Mouse (Mus musculus): Measurements from ENCODE around the gene Heg1. TPM values are rescaled to one million over a fixed set of nuclear protein-coding genes. Genes with fewer than 3 reads are reported as not detected.

Gene Heg1
- polyA plus RNA-seq, 1 experiment from 2014 or later: 25.4 TPM

- 81% methylated on average over 5 of the region's 5 CpGs for WGBS
Observed at GRCm38 (mm10) chr16:33659521-33659920, 24.6 kb upstream of the Heg1 start.

GRCm38 (mm10) chr16:33660125-33660524 lies 24.0 kb upstream of the Heg1 start:
- no peak overlapping the region for H3K27ac ChIP-seq (ENCODE audit: low read depth)

More at GRCm38 (mm10) chr16:33659521-33659920, 24.6 kb upstream of the Heg1 start:
- Histone ChIP-seq H3K4me1 (ENCODE audit: insufficient read depth) (no peaks in the 10 kb centered on the region; the same call in 1 of the 2 replicates), H3K27me3 (ENCODE audit: insufficient read depth, low read length) (no peaks in the 10 kb centered on the region), H3K36me3 (ENCODE audit: insufficient read depth) (no peaks in the 10 kb centered on the region), H3K4me2 (no peak overlapping the region), H3K9ac (no peak overlapping the region), H3K27ac (ENCODE audit: low read depth) (no peak overlapping the region), H3K4me3 (ENCODE audit: low read depth, low read length) (no peak overlapping the region), H3K9me3 (ENCODE audit: low read depth, low read length) (no peaks in the 10 kb centered on the region)
- no peak for TF ChIP-seq CTCF (IDR thresholded peaks at IDR 0.05; ENCODE audit: low read depth)
- ATAC-seq (ENCODE audit: insufficient read depth) (no peak), DNase-seq (no peak)

GRCm38 (mm10) chr16:33662841-33663240 lies 21.3 kb upstream of the Heg1 start:
- Histone ChIP-seq H3K4me3 (ENCODE audit: low read depth, low read length) (no peak overlapping the region), H3K9me3 (ENCODE audit: low read depth, low read length) (no peaks in the 10 kb centered on the region), H3K27ac (ENCODE audit: low read depth) (no peak overlapping the region), H3K4me1 (ENCODE audit: insufficient read depth) (no peaks in the 10 kb centered on the region; the same call in 1 of the 2 replicates), H3K27me3 (ENCODE audit: insufficient read depth, low read length) (no peaks in the 10 kb centered on the region), H3K36me3 (ENCODE audit: insufficient read depth) (no peaks in the 10 kb centered on the region), H3K9ac (no peak overlapping the region), H3K4me2 (no peak overlapping the region)
- ATAC-seq (ENCODE audit: insufficient read depth) (no peak), DNase-seq (no peak)
- TF ChIP-seq CTCF (IDR thresholded peaks at IDR 0.05; ENCODE audit: low read depth): no peak
- WGBS: 92% methylated on average over 10 of the region's 10 CpGs

More at GRCm38 (mm10) chr16:33660125-33660524, 24.0 kb upstream of the Heg1 start:
- Histone ChIP-seq H3K4me1 (ENCODE audit: insufficient read depth) (no peaks in the 10 kb centered on the region; the same call in 1 of the 2 replicates), H3K4me2 (no peak overlapping the region), H3K4me3 (ENCODE audit: low read depth, low read length) (no peak overlapping the region), H3K36me3 (ENCODE audit: insufficient read depth) (no peaks in the 10 kb centered on the region), H3K9me3 (ENCODE audit: low read depth, low read length) (no peaks in the 10 kb centered on the region), H3K27me3 (ENCODE audit: insufficient read depth, low read length) (no peaks in the 10 kb centered on the region), H3K9ac (no peak overlapping the region)
- ATAC-seq (ENCODE audit: insufficient read depth) (no peak), DNase-seq (peak; percentile 59)
- 49% methylated on average over 5 of the region's 5 CpGs for WGBS
- no peak for TF ChIP-seq CTCF (IDR thresholded peaks at IDR 0.05; ENCODE audit: low read depth)

GRCm38 (mm10) chr16:33666226-33666625 lies 17.9 kb upstream of the Heg1 start:
- Histone ChIP-seq H3K4me1 (ENCODE audit: insufficient read depth) (no peaks in the 10 kb centered on the region), H3K27me3 (ENCODE audit: insufficient read depth, low read length) (no peaks in the 10 kb centered on the region), H3K4me2 (no peak overlapping the region), H3K9ac (no peak overlapping the region), H3K36me3 (ENCODE audit: insufficient read depth) (no peaks in the 10 kb centered on the region), H3K4me3 (ENCODE audit: low read depth, low read length) (no peak overlapping the region), H3K27ac (ENCODE audit: low read depth) (no peak overlapping the region), H3K9me3 (ENCODE audit: low read depth, low read length) (no peaks in the 10 kb centered on the region)
- ATAC-seq (ENCODE audit: insufficient read depth) (no peak), DNase-seq (no peak)
- no peak for TF ChIP-seq CTCF (IDR thresholded peaks at IDR 0.05; ENCODE audit: low read depth)
- 85% methylated on average over 6 of the region's 6 CpGs for WGBS

GRCm38 (mm10) chr16:33666985-33667538 lies 17.1 kb upstream of the Heg1 start:
- no peak overlapping the region for H3K27ac ChIP-seq (ENCODE audit: low read depth)
- DNase-seq: no peak
- no peak overlapping the region for H3K4me2 ChIP-seq
- H3K4me1 ChIP-seq (ENCODE audit: insufficient read depth): no peaks in the 10 kb centered on the region
- H3K9me3 ChIP-seq (ENCODE audit: low read depth, low read length): no peaks in the 10 kb centered on the region
- no peaks in the 10 kb centered on the region for H3K36me3 ChIP-seq (ENCODE audit: insufficient read depth)
- H3K4me3 ChIP-seq (ENCODE audit: low read depth, low read length): no peak overlapping the region
- no peak for ATAC-seq (ENCODE audit: insufficient read depth)
- no peak for TF ChIP-seq CTCF (IDR thresholded peaks at IDR 0.05; ENCODE audit: low read depth)
- no peaks in the 10 kb centered on the region for H3K27me3 ChIP-seq (ENCODE audit: insufficient read depth, low read length)
- H3K9ac ChIP-seq: no peak overlapping the region
- 82% methylated on average over 4 of the region's 4 CpGs for WGBS

- H3K36me3 ChIP-seq (ENCODE audit: insufficient read depth): no peaks in the 10 kb centered on the region
- no peaks in the 10 kb centered on the region for H3K27me3 ChIP-seq (ENCODE audit: insufficient read depth, low read length)
- no peaks in the 10 kb centered on the region for H3K9me3 ChIP-seq (ENCODE audit: low read depth, low read length)
- H3K9ac ChIP-seq: no peak overlapping the region
- H3K4me2 ChIP-seq: no peak overlapping the region
- no peak overlapping the region for H3K4me3 ChIP-seq (ENCODE audit: low read depth, low read length)
- DNase-seq (no peak), ATAC-seq (ENCODE audit: insufficient read depth) (no peak)
- 77% methylated on average over 2 of the region's 2 CpGs for WGBS
- H3K27ac ChIP-seq (ENCODE audit: low read depth): no peak overlapping the region
- H3K4me1 ChIP-seq (ENCODE audit: insufficient read depth): no peaks in the 10 kb centered on the region
- no peak for TF ChIP-seq CTCF (IDR thresholded peaks at IDR 0.05; ENCODE audit: low read depth)
Observed at GRCm38 (mm10) chr16:33668448-33668847, 15.7 kb upstream of the Heg1 start.

GRCm38 (mm10) chr16:33669072-33669471 lies 15.1 kb upstream of the Heg1 start:
- no peak overlapping the region for H3K4me3 ChIP-seq (ENCODE audit: low read depth, low read length)
- H3K4me2 ChIP-seq: no peak overlapping the region
- TF ChIP-seq CTCF (IDR thresholded peaks at IDR 0.05; ENCODE audit: low read depth): no peak
- DNase-seq (no peak), ATAC-seq (ENCODE audit: insufficient read depth) (no peak)
- no peak overlapping the region for H3K27ac ChIP-seq (ENCODE audit: low read depth)
- no peaks in the 10 kb centered on the region for H3K9me3 ChIP-seq (ENCODE audit: low read depth, low read length)
- no peaks in the 10 kb centered on the region for H3K4me1 ChIP-seq (ENCODE audit: insufficient read depth)
- H3K27me3 ChIP-seq (ENCODE audit: insufficient read depth, low read length): no peaks in the 10 kb centered on the region
- H3K36me3 ChIP-seq (ENCODE audit: insufficient read depth): no peaks in the 10 kb centered on the region
- H3K9ac ChIP-seq: no peak overlapping the region
- 76% methylated on average over 1 of the region's 1 CpGs for WGBS

All from lung, embryonic 14.5 days (tissue).